Mouse (Mus musculus) forebrain, postnatal 0 days (tissue): Measurements from ENCODE around the gene Gdnf. TPM values are rescaled to one million over a fixed set of nuclear protein-coding genes. Genes with fewer than 3 reads are reported as not detected.
A peak's percentile ranks its signal among the peaks of the same experiment; 100 is the strongest.

Source experiments
- ATAC-seq: fragments of 200-750 bp; cut with Nextera tagmentation; 2 replicates; pipeline ENCODE4 v1.8.0; 2017; ENCODE audit warnings: mild to moderate bottlenecking, moderate library complexity
- DNase-seq: peaks from one replicate; pipeline ENCODE4 v3.0.0-alpha.2; 2015
- H3K27ac ChIP-seq: fragments of 300-500 bp; sonication (generic); 2 replicates; pipeline ENCODE4 v1.5.1; 2014; ENCODE audit warnings: low read depth, mild to moderate bottlenecking, antibody characterized with exemption, low read length, moderate library complexity, mixed read lengths
- H3K27me3 ChIP-seq: fragments of 300-500 bp; sonication (generic); 2 replicates; pipeline ENCODE4 v1.6.1; 2014; ENCODE audit warnings: mild to moderate bottlenecking, low read length, mixed read lengths; ENCODE audit not compliant: insufficient read depth
- H3K36me3 ChIP-seq: fragments of 300-500 bp; sonication (generic); 2 replicates; pipeline ENCODE4 v1.6.1; 2014; ENCODE audit warnings: mild to moderate bottlenecking, moderate library complexity; ENCODE audit not compliant: insufficient read depth
- H3K4me1 ChIP-seq: fragments of 300-500 bp; sonication (generic); 2 replicates; pipeline ENCODE4 v1.6.1; 2014; ENCODE audit warnings: antibody characterized with exemption; ENCODE audit not compliant: insufficient read depth
- H3K4me2 ChIP-seq: fragments of 300-500 bp; sonication (generic); 2 replicates; pipeline ENCODE4 v1.6.1; 2014; ENCODE audit warnings: low read depth, mild to moderate bottlenecking, moderate library complexity
- H3K4me3 ChIP-seq: fragments of 300-500 bp; sonication (generic); 2 replicates; pipeline ENCODE4 v1.5.1; 2014; ENCODE audit warnings: low read depth, low read length, mixed read lengths
- H3K9ac ChIP-seq: fragments of 300-500 bp; sonication (generic); 2 replicates; pipeline ENCODE4 v1.6.1; 2014; ENCODE audit warnings: mild to moderate bottlenecking
- H3K9me3 ChIP-seq: fragments of 300-500 bp; sonication (generic); 2 replicates; pipeline ENCODE4 v1.6.1; 2016; ENCODE audit warnings: low read length
- CTCF ChIP-seq: sonication (generic); IDR thresholded peaks from 2 replicates; pipeline ENCODE4 v1.5.1; 2016; ENCODE audit warnings: antibody characterized with exemption, control low read depth, low read depth
- WGBS: fragments of 180-500 bp; shearing (Covaris S2); extraction: QIAGEN DNeasy Blood & Tissue Kit; methylation state at CpG from one replicate; pipeline ENCODE4 v1.1.7; 2014; 5-methylcytosine and 5-hydroxymethylcytosine counted together
- polyA plus RNA-seq: library from polyadenylated mRNA; unstranded; fragments of >200 nt; fragmentation: Nextera tagmentation; extraction: Ambion mirVana; gene quantifications from 2 replicates; pipeline ENCODE4 v1.2.1, GENCODE M21; 2015
- total RNA-seq: library from RNA; depleted of rRNA; stranded (reverse); fragments of >200 nt; gene quantifications from 2 replicates; pipeline ENCODE4 v1.2.3, GENCODE M21; 2014

The Gdnf gene
- total and polyA plus RNA-seq, 2 experiments from 2014 or later, result 0.11 to 0.29 TPM

GRCm38 (mm10) chr15:7877560-7878467 is 67.2 kb downstream of the Gdnf start:
- Histone ChIP-seq H3K36me3 (peaks cover 3% of the 10 kb centered on the region), H3K27ac (no peak overlapping the region), H3K27me3 (no peaks in the 10 kb centered on the region), H3K4me3 (no peak overlapping the region), H3K9me3 (no peaks in the 10 kb centered on the region), H3K9ac (no peak overlapping the region), H3K4me2 (no peak overlapping the region), H3K4me1 (no peaks in the 10 kb centered on the region)
- no peak for TF ChIP-seq CTCF
- DNase-seq (no peak), ATAC-seq (peak; percentile 16; the same call in 1 of the 2 replicates)
- 57% methylated on average over 22 of the region's 22 CpGs for WGBS

GRCm38 (mm10) chr15:7878861-7879260 is 68.2 kb downstream of the Gdnf start:
- Histone ChIP-seq H3K27ac (no peak overlapping the region), H3K27me3 (no peaks in the 10 kb centered on the region), H3K4me3 (no peak overlapping the region), H3K4me2 (no peak overlapping the region), H3K9ac (no peak overlapping the region), H3K4me1 (no peaks in the 10 kb centered on the region), H3K9me3 (no peaks in the 10 kb centered on the region), H3K36me3 (peaks cover 3% of the 10 kb centered on the region)
- DNase-seq (no peak), ATAC-seq (no peak)
- no peak for TF ChIP-seq CTCF
- WGBS, result 92% methylated on average over 10 of the region's 10 CpGs

DNA sequence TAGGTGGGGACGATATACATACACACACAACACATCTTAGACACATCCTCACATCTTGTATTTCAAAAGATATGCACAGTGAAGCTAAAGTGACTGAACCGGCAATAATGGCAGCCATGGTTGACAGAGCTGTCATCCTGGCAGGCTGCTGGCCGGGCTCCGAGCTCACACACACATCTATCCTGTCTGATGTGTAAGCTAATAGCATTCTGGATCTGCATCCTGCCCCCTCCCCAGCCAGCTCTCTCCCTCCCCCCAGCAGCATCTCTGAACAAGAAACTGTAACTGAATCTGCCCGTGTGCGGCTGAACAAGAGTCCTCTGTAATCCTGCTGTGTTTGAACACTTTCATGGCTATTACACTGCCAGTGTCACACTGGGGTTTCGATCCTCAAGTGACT is 69.3 kb downstream of the Gdnf start:
- ATAC-seq (no peak), DNase-seq (no peak)
- Histone ChIP-seq H3K36me3 (peaks cover 3% of the 10 kb centered on the region), H3K4me2 (no peak overlapping the region), H3K4me3 (no peak overlapping the region), H3K4me1 (no peaks in the 10 kb centered on the region), H3K27ac (no peak overlapping the region), H3K9ac (no peak overlapping the region), H3K27me3 (no peaks in the 10 kb centered on the region), H3K9me3 (no peaks in the 10 kb centered on the region)
- 77% methylated on average over 7 of the region's 7 CpGs for WGBS
- TF ChIP-seq CTCF, result no peak

DNA sequence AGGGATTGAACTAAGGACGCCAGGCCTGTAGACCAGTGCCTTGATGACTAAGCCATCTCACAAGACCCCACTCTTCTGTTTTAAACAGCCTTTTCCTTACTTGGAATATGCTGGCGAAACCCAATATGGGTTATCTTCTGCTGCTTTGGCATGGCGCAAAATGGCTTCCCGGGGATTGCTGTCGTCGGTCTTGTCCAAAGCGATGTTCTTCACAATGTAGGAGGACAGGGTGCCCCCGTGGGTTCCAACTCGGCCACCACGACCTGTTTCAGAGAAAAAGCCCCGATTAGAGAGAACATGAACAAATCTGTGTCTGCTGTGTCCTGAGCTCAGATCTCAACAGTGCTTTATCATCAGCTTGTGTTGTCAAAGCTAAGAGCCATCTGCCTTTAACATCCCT is 73.5 kb downstream of the Gdnf start:
- Histone ChIP-seq H3K9me3 (no peaks in the 10 kb centered on the region), H3K4me1 (no peaks in the 10 kb centered on the region), H3K9ac (no peak overlapping the region), H3K4me2 (no peak overlapping the region), H3K4me3 (no peak overlapping the region), H3K27me3 (no peaks in the 10 kb centered on the region), H3K36me3 (peaks cover 3% of the 10 kb centered on the region), H3K27ac (no peak overlapping the region)
- no peak for TF ChIP-seq CTCF
- DNase-seq (no peak), ATAC-seq (no peak)
- 95% methylated on average over 11 of the region's 11 CpGs for WGBS

- no peak for DNase-seq
Measured at GRCm38 (mm10) chr15:7885106-7885505, 74.5 kb downstream of the Gdnf start.

GRCm38 (mm10) chr15:7886591-7886990 is 75.9 kb downstream of the Gdnf start:
- H3K4me2 ChIP-seq, result no peak overlapping the region
- no peak overlapping the region for H3K27ac ChIP-seq
- H3K27me3 ChIP-seq, result no peaks in the 10 kb centered on the region
- H3K9me3 ChIP-seq, result no peaks in the 10 kb centered on the region
- no peak for TF ChIP-seq CTCF
- 93% methylated on average over 8 of the region's 8 CpGs for WGBS
- ATAC-seq, result no peak
- DNase-seq, result no peak
- H3K4me1 ChIP-seq, result no peaks in the 10 kb centered on the region
- H3K9ac ChIP-seq, result no peak overlapping the region
- no peaks in the 10 kb centered on the region; the same call in 1 of the 2 replicates for H3K36me3 ChIP-seq
- H3K4me3 ChIP-seq, result no peak overlapping the region

More at GRCm38 (mm10) chr15:7885106-7885505, 74.5 kb downstream of the Gdnf start:
- Histone ChIP-seq H3K36me3 (peaks cover 3% of the 10 kb centered on the region), H3K9ac (no peak overlapping the region), H3K27me3 (no peaks in the 10 kb centered on the region), H3K4me3 (no peak overlapping the region), H3K9me3 (no peaks in the 10 kb centered on the region), H3K4me2 (no peak overlapping the region), H3K27ac (no peak overlapping the region), H3K4me1 (no peaks in the 10 kb centered on the region)
- TF ChIP-seq CTCF, result no peak
- ATAC-seq, result no peak
- 66% methylated on average over 10 of the region's 10 CpGs for WGBS
